Comparison of ENCODE assay signal across 35 mouse cellular contexts in the genomic region with DNA sequence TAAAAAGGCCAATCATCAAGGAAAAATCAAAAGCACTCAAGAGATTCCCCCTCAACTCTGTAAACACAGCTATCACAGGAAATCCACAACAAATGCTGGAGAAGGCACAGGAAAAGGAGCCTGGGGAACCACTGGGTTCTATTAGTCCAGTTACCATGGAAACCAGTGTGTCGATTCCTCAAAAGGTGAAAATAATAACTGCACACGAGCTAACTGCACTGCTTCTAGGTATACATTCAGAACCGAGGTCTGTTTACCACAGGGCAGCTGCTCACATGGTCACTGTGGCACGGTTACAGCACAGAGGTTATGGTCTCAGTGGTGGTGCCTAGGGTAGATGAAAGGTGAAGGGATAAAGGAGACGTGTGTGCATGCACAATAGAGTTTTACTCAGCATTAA. TPM values are rescaled to one million over a fixed set of nuclear protein-coding genes. Genes with fewer than 3 reads are reported as not detected.
DNase-seq lines count a peak whose midpoint lies in the region; ATAC-seq and TF ChIP-seq lines count a peak whose summit lies in the region.
"Had no signal": no experiment of that assay in that cellular context is flagged by ENCODE, and none has a peak within 500 bp of the region (broad histone marks: within the 10 kb centered on the region; RNA-seq: fewer than 3 reads in every experiment).

No protein-coding gene starts in this region.

- no peak overlapping the region for H3K9ac ChIP-seq in forebrain, embryonic 13.5 days
- H3K9ac ChIP-seq in forebrain, embryonic 16.5 days (replicated peaks; ENCODE audit: low read depth, low read length): no peak overlapping the region
- H3K9ac ChIP-seq in midbrain, embryonic 13.5 days (replicated peaks): no peak overlapping the region
- no peak overlapping the region for H3K9ac ChIP-seq in midbrain, embryonic 11.5 days (ENCODE audit: low read length)
- H3K9ac ChIP-seq in forebrain, postnatal 0 days: no peak overlapping the region
- H3K9ac ChIP-seq: embryonic facial prominence, embryonic 13.5 days; intestine, embryonic 15.5 days; liver, embryonic 15.5 days; lung, embryonic 15.5 days; neural tube, embryonic 12.5 days had no signal

- no peaks in the 10 kb centered on the region for H3K36me3 ChIP-seq in forebrain, embryonic 13.5 days (ENCODE audit: poor library complexity, severe bottlenecking)
- no peaks in the 10 kb centered on the region for H3K36me3 ChIP-seq in forebrain, embryonic 16.5 days (ENCODE audit: control insufficient read depth, insufficient read depth)
- no peaks in the 10 kb centered on the region for H3K36me3 ChIP-seq in midbrain, embryonic 13.5 days
- no peaks in the 10 kb centered on the region for H3K36me3 ChIP-seq in midbrain, embryonic 11.5 days (ENCODE audit: control insufficient read depth, insufficient read depth, low read length)
- no peaks in the 10 kb centered on the region for H3K36me3 ChIP-seq in forebrain, postnatal 0 days (ENCODE audit: insufficient read depth)
- H3K36me3 ChIP-seq: embryonic facial prominence, embryonic 13.5 days; G1E; intestine, embryonic 15.5 days; limb, embryonic 10.5 days; liver, embryonic 15.5 days; lung, embryonic 15.5 days; neural tube, embryonic 12.5 days had no signal

- ATAC-seq in forebrain, embryonic 13.5 days: peak; percentile 16; the same call in 1 of the 2 replicates
- ATAC-seq in forebrain, embryonic 16.5 days: no peak
- ATAC-seq in midbrain, embryonic 13.5 days: peak; percentile 34; the same call in 1 of the 2 replicates
- no peak for ATAC-seq in midbrain, embryonic 11.5 days (ENCODE audit: low FRiP score)
- peak; percentile 47; the same call in 1 of the 2 replicates for ATAC-seq in forebrain, postnatal 0 days
- ATAC-seq: intestine, embryonic 15.5 days; Patski had no signal

- H3K4me1 ChIP-seq in forebrain, embryonic 13.5 days: no peaks in the 10 kb centered on the region; the same call in 1 of the 2 replicates
- no peaks in the 10 kb centered on the region for H3K4me1 ChIP-seq in forebrain, embryonic 16.5 days (replicated peaks; ENCODE audit: control insufficient read depth, insufficient read depth, low read length)
- H3K4me1 ChIP-seq in midbrain, embryonic 13.5 days (replicated peaks): 0 out of 2 replicates have a peak, but pooled peaks cover 5% of the 10 kb centered on the region
- no peaks in the 10 kb centered on the region for H3K4me1 ChIP-seq in midbrain, embryonic 11.5 days (ENCODE audit: control insufficient read depth, insufficient read depth, low read length)
- no peaks in the 10 kb centered on the region for H3K4me1 ChIP-seq in forebrain, postnatal 0 days (ENCODE audit: insufficient read depth)
- H3K4me1 ChIP-seq: embryonic facial prominence, embryonic 13.5 days; intestine, embryonic 15.5 days; liver, embryonic 15.5 days; lung, embryonic 15.5 days; neural tube, embryonic 12.5 days had no signal

- WGBS in forebrain, embryonic 13.5 days: 21% methylated on average over 5 of the region's 5 CpGs
- 23% methylated on average over 5 of the region's 5 CpGs for WGBS in forebrain, embryonic 16.5 days
- 30% methylated on average over 5 of the region's 5 CpGs for WGBS in midbrain, embryonic 13.5 days
- 66% methylated on average over 5 of the region's 5 CpGs for WGBS in midbrain, embryonic 11.5 days
- WGBS in forebrain, postnatal 0 days: 14% methylated on average over 5 of the region's 5 CpGs

- no peak for DNase-seq in midbrain, embryonic 11.5 days (ENCODE audit: low spot score, missing footprints)
- peak; percentile 27 for DNase-seq in forebrain, postnatal 0 days
- no peak for DNase-seq in cerebellum, postnatal 10 days
- DNase-seq in right cerebral cortex, adult 18-20 months: no peak
- DNase-seq: adrenal gland, postnatal 36 days; B cell, adult 2 months; cerebellum, adult 18-20 months; cerebellum, postnatal 36 days; gastrocnemius, postnatal 10 days; kidney, adult 8-10 months; kidney, postnatal 10 days; liver; lung, postnatal 36 days; right cerebral cortex, postnatal 25 days; spleen, adult 18-20 months had no signal

- no peak for TF ChIP-seq CTCF in forebrain, postnatal 0 days (IDR thresholded peaks at IDR 0.05; ENCODE audit: low read depth)

- H3K27ac ChIP-seq in forebrain, embryonic 13.5 days: no peak overlapping the region
- no peak overlapping the region for H3K27ac ChIP-seq in forebrain, embryonic 16.5 days (ENCODE audit: low read length)
- H3K27ac ChIP-seq in midbrain, embryonic 13.5 days: no peak overlapping the region
- H3K27ac ChIP-seq in midbrain, embryonic 11.5 days (ENCODE audit: low read depth, low read length): no peak overlapping the region
- no peak overlapping the region for H3K27ac ChIP-seq in forebrain, postnatal 0 days (ENCODE audit: low read depth, low read length)
- H3K27ac ChIP-seq: embryonic facial prominence, embryonic 13.5 days; intestine, embryonic 15.5 days; left cerebral cortex, adult 2 months; limb, embryonic 10.5 days; liver, embryonic 15.5 days; lung, embryonic 15.5 days; neural tube, embryonic 12.5 days had no signal

- no peak overlapping the region for H3K4me2 ChIP-seq in forebrain, embryonic 13.5 days
- no peak overlapping the region for H3K4me2 ChIP-seq in forebrain, embryonic 16.5 days (ENCODE audit: low read length)
- no peak overlapping the region for H3K4me2 ChIP-seq in midbrain, embryonic 13.5 days (replicated peaks)
- H3K4me2 ChIP-seq in midbrain, embryonic 11.5 days: no peak overlapping the region
- no peak overlapping the region for H3K4me2 ChIP-seq in forebrain, postnatal 0 days (ENCODE audit: low read depth)
- H3K4me2 ChIP-seq: embryonic facial prominence, embryonic 13.5 days; heart, embryonic 11.5 days; intestine, embryonic 15.5 days; liver, embryonic 15.5 days; lung, embryonic 15.5 days; neural tube, embryonic 12.5 days had no signal

- H3K9me3 ChIP-seq in forebrain, embryonic 13.5 days (replicated peaks): no peaks in the 10 kb centered on the region
- H3K9me3 ChIP-seq in forebrain, embryonic 16.5 days (ENCODE audit: control insufficient read depth, low read length): no peaks in the 10 kb centered on the region
- no peaks in the 10 kb centered on the region for H3K9me3 ChIP-seq in midbrain, embryonic 13.5 days
- no peaks in the 10 kb centered on the region for H3K9me3 ChIP-seq in midbrain, embryonic 11.5 days (ENCODE audit: control insufficient read depth, low read length)
- no peaks in the 10 kb centered on the region for H3K9me3 ChIP-seq in forebrain, postnatal 0 days (ENCODE audit: low read length)
- H3K9me3 ChIP-seq: embryonic facial prominence, embryonic 13.5 days; G1E; intestine, embryonic 15.5 days; limb, embryonic 10.5 days; liver, embryonic 15.5 days; lung, embryonic 15.5 days; neural tube, embryonic 12.5 days had no signal

- no peaks in the 10 kb centered on the region for H3K27me3 ChIP-seq in forebrain, embryonic 13.5 days
- H3K27me3 ChIP-seq in forebrain, embryonic 16.5 days (replicated peaks; ENCODE audit: control insufficient read depth, insufficient read depth, low read length): no peaks in the 10 kb centered on the region
- no peaks in the 10 kb centered on the region for H3K27me3 ChIP-seq in midbrain, embryonic 13.5 days
- H3K27me3 ChIP-seq in midbrain, embryonic 11.5 days (ENCODE audit: control insufficient read depth, insufficient read depth, low read length): no peaks in the 10 kb centered on the region
- no peaks in the 10 kb centered on the region for H3K27me3 ChIP-seq in forebrain, postnatal 0 days (ENCODE audit: insufficient read depth, low read length)
- H3K27me3 ChIP-seq: CH12.LX; embryonic facial prominence, embryonic 13.5 days; intestine, embryonic 15.5 days; liver, embryonic 15.5 days; lung, embryonic 15.5 days; neural tube, embryonic 12.5 days had no signal

- H3K4me3 ChIP-seq in forebrain, embryonic 13.5 days: no peak overlapping the region
- H3K4me3 ChIP-seq in forebrain, embryonic 16.5 days (replicated peaks; ENCODE audit: low read length): no peak overlapping the region
- no peak overlapping the region for H3K4me3 ChIP-seq in midbrain, embryonic 13.5 days (replicated peaks)
- H3K4me3 ChIP-seq in midbrain, embryonic 11.5 days (ENCODE audit: low read depth, low read length): no peak overlapping the region
- H3K4me3 ChIP-seq in forebrain, postnatal 0 days (ENCODE audit: low read depth, low read length): no peak overlapping the region
- H3K4me3 ChIP-seq: embryonic facial prominence, embryonic 13.5 days; erythroblast, embryonic 14.5 days; intestine, embryonic 15.5 days; left cerebral cortex, adult 2 months; limb, embryonic 10.5 days; liver, embryonic 15.5 days; lung, embryonic 15.5 days; neural tube, embryonic 12.5 days had no signal

RNA-seq across cellular contexts. Expression of a gene that starts 31.8 kb away (rescaled TPM):
- polyA plus RNA-seq in forebrain, embryonic 13.5 days (2015; fragmentation: Nextera tagmentation; extraction: Ambion mirVana): 0.08 and 0.31 TPM in 2 replicates
- polyA plus RNA-seq in forebrain, embryonic 16.5 days (2015; fragmentation: Nextera tagmentation; extraction: Ambion mirVana): 0.41 and 1.3 TPM in 2 replicates
- polyA plus RNA-seq in midbrain, embryonic 13.5 days (2015; fragmentation: Nextera tagmentation; extraction: Ambion mirVana): 0.27 TPM in 2 replicates
- 0.37 TPM in 1 of 2 replicates, not detected in the other for polyA plus RNA-seq in midbrain, embryonic 11.5 days (2014; fragmentation: Nextera tagmentation; extraction: Ambion mirVana)
- 0.77 and 1.9 TPM in 2 replicates for total RNA-seq in forebrain, postnatal 0 days (2014; rRNA removed)
- polyA plus RNA-seq in forebrain, postnatal 0 days (2015; fragmentation: Nextera tagmentation; extraction: Ambion mirVana): 0.16 and 0.42 TPM in 2 replicates
- total RNA-seq: CH12.LX; gastrocnemius, postnatal 10 days; granulocyte monocyte progenitor cell, adult 5-6 weeks; megakaryocyte-erythroid progenitor cell, adult 5-6 weeks had no signal
- polyA plus RNA-seq: heart, embryonic 11.5 days; heart, postnatal 0 days; limb, embryonic 10.5 days had no signal

RNA-seq across cellular contexts. Expression of a gene that starts 38.9 kb away (rescaled TPM):
- polyA plus RNA-seq in forebrain, embryonic 13.5 days (2015; fragmentation: Nextera tagmentation; extraction: Ambion mirVana): 0.09 TPM in 1 of 2 replicates, not detected in the other
- 0.75 and 1.1 TPM in 2 replicates for polyA plus RNA-seq in forebrain, embryonic 16.5 days (2015; fragmentation: Nextera tagmentation; extraction: Ambion mirVana)
- polyA plus RNA-seq in midbrain, embryonic 13.5 days (2015; fragmentation: Nextera tagmentation; extraction: Ambion mirVana): 0.28 TPM in 1 of 2 replicates, not detected in the other
- 0.08 and 0.15 TPM in 2 replicates for polyA plus RNA-seq in midbrain, embryonic 11.5 days (2014; fragmentation: Nextera tagmentation; extraction: Ambion mirVana)
- total RNA-seq in forebrain, postnatal 0 days (2014; rRNA removed): 1.2 and 2.4 TPM in 2 replicates
- polyA plus RNA-seq in forebrain, postnatal 0 days (2015; fragmentation: Nextera tagmentation; extraction: Ambion mirVana): 1.1 and 1.4 TPM in 2 replicates
- total RNA-seq: adrenal gland, adult 18-20 months; adrenal gland, postnatal 36 days; CH12.LX; G1E; gastrocnemius, postnatal 10 days; granulocyte monocyte progenitor cell, adult 5-6 weeks; megakaryocyte-erythroid progenitor cell, adult 5-6 weeks had no signal
- polyA plus RNA-seq: embryonic facial prominence, embryonic 13.5 days; erythroblast, embryonic 14.5 days; G1E; heart, embryonic 11.5 days; hindbrain, embryonic 11.5 days; intestine, embryonic 15.5 days; limb, embryonic 10.5 days; liver, embryonic 15.5 days; lung, embryonic 15.5 days; neural tube, embryonic 12.5 days; Patski had no signal

Comparison
In these comparisons a context has a peak if more than half of its experiments do, and no peak if none do; other contexts are left out.
1. ATAC-seq: peak in forebrain, embryonic 13.5 days (single experiment), midbrain, embryonic 13.5 days (single experiment) and forebrain, postnatal 0 days (single experiment); none in forebrain, embryonic 16.5 days (single experiment) and midbrain, embryonic 11.5 days (single experiment).